ENCODE assay signal across 8 mouse cellular contexts in genomic region chr6:83268144-83269010, GRCm38 (mm10). TPM values are rescaled to one million over a fixed set of nuclear protein-coding genes. Genes with fewer than 3 reads are reported as not detected.
DNase-seq lines count a peak whose midpoint lies in the region; ATAC-seq lines count a peak whose summit lies in the region.

No protein-coding gene starts in this region.

- no peaks in the 10 kb centered on the region for H3K36me3 ChIP-seq in megakaryocyte, embryonic 14.5 days (replicated peaks; ENCODE audit: low read length)

- peaks cover 28% of the 10 kb centered on the region for H3K9me3 ChIP-seq in megakaryocyte, embryonic 14.5 days

- intact Hi-C loops in gastrocnemius, postnatal 14 days (cut with DNase I; ENCODE audit: low total_unique reads) = no loop called here

- H3K4me3 ChIP-seq in megakaryocyte, embryonic 14.5 days (replicated peaks) = peak overlapping the region; percentile 92

- ATAC-seq in inflammation-experienced regulatory T-cells, adult 6 months = peak; percentile 94

- H3K27me3 ChIP-seq in megakaryocyte, embryonic 14.5 days (replicated peaks) = peaks cover 80% of the 10 kb centered on the region

- peak; percentile 91 for DNase-seq in adipocyte (ENCODE audit: low spot score)
- peak; percentile 83 for DNase-seq in embryo, embryonic 10 days (ENCODE audit: low spot score)
- peak; percentile 92 for DNase-seq in gastrocnemius, postnatal 14 days
- DNase-seq in left cerebral cortex, adult 9 months (ENCODE audit: low spot score in 2 of 2) = peak; percentile 73 to 91
- DNase-seq in right cerebral cortex, adult 2 months (ENCODE audit: low spot score in 2 of 2) = peak; percentile 79 to 82
- DNase-seq in urinary bladder, postnatal 10 days (ENCODE audit: low spot score) = peak; percentile 71

- peaks cover 31% of the 10 kb centered on the region for H3K4me1 ChIP-seq in megakaryocyte, embryonic 14.5 days

RNA-seq across cellular contexts. Expression of gene Slc4a5, which starts 48.7 kb away (rescaled TPM):
- not detected for total RNA-seq in gastrocnemius, postnatal 14 days (2021)
- under 1 TPM in 2 of 3 experiments, not detected in 1; 0.49 to 0.59 TPM for polyA plus RNA-seq in inflammation-experienced regulatory T-cells, adult 6 months (2017; shearing (Covaris generic))
- 0.32 TPM in 1 of 2 replicates, not detected in the other for polyA plus RNA-seq in megakaryocyte, embryonic 14.5 days (2012; ENCODE audit: insufficient read depth, low replicate concordance)

RNA-seq across cellular contexts. Expression of gene Mthfd2, which starts 57.3 kb away (rescaled TPM):
- total RNA-seq in gastrocnemius, postnatal 14 days (2021) = 1 to 10 TPM; 3.7 to 6.7 TPM
- 100 to 1,000 TPM; 129 to 140 (median 134) TPM for polyA plus RNA-seq in inflammation-experienced regulatory T-cells, adult 6 months (2017; shearing (Covaris generic))
- 17.8 and 30.5 TPM in 2 replicates for polyA plus RNA-seq in megakaryocyte, embryonic 14.5 days (2012; ENCODE audit: insufficient read depth, low replicate concordance)

RNA-seq across cellular contexts. Expression of gene Mob1a, which starts 57.4 kb away (rescaled TPM):
- total RNA-seq in gastrocnemius, postnatal 14 days (2021) = 10 to 100 TPM; 15.7 to 17.5 TPM
- polyA plus RNA-seq in inflammation-experienced regulatory T-cells, adult 6 months (2017; shearing (Covaris generic)) = 10 to 100 TPM; 57.7 to 67.7 (median 63.5) TPM
- 20.8 and 26.9 TPM in 2 replicates for polyA plus RNA-seq in megakaryocyte, embryonic 14.5 days (2012; ENCODE audit: insufficient read depth, low replicate concordance)

Comparison
In these comparisons a context has a peak if more than half of its experiments do, and no peak if none do; other contexts are left out.
1. Peak in every context shown above with its lines: DNase-seq, ATAC-seq and H3K4me3 ChIP-seq.